Mouse (Mus musculus) embryo, embryonic 10.5 days (tissue): ENCODE results near the gene Hnrnpab.

Experiments used
- DNase-seq: peaks from one replicate; pipeline ENCODE4 v3.0.0-alpha.2; 2015; ENCODE audit warnings: low spot score

Gene Hnrnpab

GRCm38 (mm10) chr11:51565951-51566350 lies 40.7 kb downstream of the Hnrnpab start:
- no peak for DNase-seq

DNA sequence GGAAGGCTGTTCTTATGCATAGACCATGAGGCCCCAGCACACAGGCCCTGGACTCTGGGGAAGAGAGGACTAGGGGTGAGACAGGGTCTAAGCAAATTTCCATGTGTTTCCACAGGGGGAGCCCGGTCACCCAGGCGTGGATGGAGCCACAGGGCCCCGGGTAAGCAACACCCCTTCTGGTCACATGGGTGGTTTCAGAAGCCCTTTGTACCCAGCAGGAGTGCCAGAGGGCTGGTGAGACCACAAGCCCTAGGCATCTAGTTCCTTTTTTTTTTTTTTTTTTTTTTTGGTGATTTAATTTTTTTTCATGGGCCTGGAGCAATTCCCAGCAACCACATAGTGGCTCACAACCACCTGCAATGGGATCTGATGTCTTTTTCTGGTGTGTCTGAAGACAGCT lies 41.6 kb downstream of the Hnrnpab start:
- DNase-seq = no peak

GRCm38 (mm10) chr11:51563276-51563675 lies 43.4 kb downstream of the Hnrnpab start:
- DNase-seq = no peak

GRCm38 (mm10) chr11:51555066-51555465 lies 51.6 kb downstream of the Hnrnpab start:
- DNase-seq = no peak

- no peak for DNase-seq
Observed at GRCm38 (mm10) chr11:51554590-51554989, 52.1 kb downstream of the Hnrnpab start.

GRCm38 (mm10) chr11:51552091-51552490 lies 54.6 kb downstream of the Hnrnpab start:
- DNase-seq = no peak

- DNase-seq = no peak
Observed at GRCm38 (mm10) chr11:51551253-51551652, 55.4 kb downstream of the Hnrnpab start.
